Mouse (Mus musculus) c-Kit-positive CD71-positive TER-119-negative erythroid progenitor cells, embryonic 14.5 days (primary cell): ENCODE results near the gene Smcr8.
"Not testable (repeated sequence)": the region's sequence is repeated elsewhere in the genome, so short reads cannot be mapped to it uniquely, and the experiment has no call there.

ENCODE experiments used
- DNase-seq: peaks from one replicate; pipeline ENCODE4 v3.0.0-alpha.2; 2013; ENCODE audit warnings: low read depth

The Smcr8 gene

GRCm38 (mm10) chr11:60784179-60784922, 7.0 kb downstream of the Smcr8 start:
- DNase-seq = no peak

GRCm38 (mm10) chr11:60787595-60787994, 10.3 kb downstream of the Smcr8 start:
- DNase-seq = no peak

- no peak for DNase-seq
Measured at GRCm38 (mm10) chr11:60790472-60790871, 13.1 kb downstream of the Smcr8 start.

GRCm38 (mm10) chr11:60796342-60796741, 19.0 kb downstream of the Smcr8 start:
- DNase-seq = no peak

GRCm38 (mm10) chr11:60799977-60800376, 22.7 kb downstream of the Smcr8 start:
- DNase-seq = no peak

GRCm38 (mm10) chr11:60800892-60801291, 23.6 kb downstream of the Smcr8 start:
- DNase-seq = no peak

- no peak for DNase-seq
Measured at GRCm38 (mm10) chr11:60808286-60809070, 31.2 kb downstream of the Smcr8 start.

GRCm38 (mm10) chr11:60809546-60809945, 32.2 kb downstream of the Smcr8 start:
- DNase-seq = no peak

- DNase-seq = no peak
Measured at GRCm38 (mm10) chr11:60810046-60810965, 33.0 kb downstream of the Smcr8 start.

GRCm38 (mm10) chr11:60811054-60811460, 33.7 kb downstream of the Smcr8 start:
- DNase-seq = peak; percentile 79

GRCm38 (mm10) chr11:60811618-60812017, 34.3 kb downstream of the Smcr8 start, which contains the start of gene Shmt1:
Shmt1 (minus strand) TSS chr11:60811718.
- not testable (repeated sequence) for DNase-seq

- DNase-seq = no peak
Measured at GRCm38 (mm10) chr11:60816398-60816797, 39.1 kb downstream of the Smcr8 start.

- no peak for DNase-seq
Measured at GRCm38 (mm10) chr11:60823771-60824170, 46.4 kb downstream of the Smcr8 start.

- DNase-seq = no peak
Measured at GRCm38 (mm10) chr11:60825191-60825590, 47.9 kb downstream of the Smcr8 start.

- DNase-seq = no peak
Measured at GRCm38 (mm10) chr11:60826700-60827099, 49.4 kb downstream of the Smcr8 start.

- DNase-seq = no peak
Measured at GRCm38 (mm10) chr11:60827241-60827945, 50.1 kb downstream of the Smcr8 start.

GRCm38 (mm10) chr11:60828903-60829302, 51.6 kb downstream of the Smcr8 start:
- DNase-seq = no peak

- peak; percentile 96 for DNase-seq
Measured at GRCm38 (mm10) chr11:60830433-60831052, 53.2 kb downstream of the Smcr8 start, which contains the start of gene Dhrs7b. Dhrs7b (plus strand) TSS chr11:60830631.

GRCm38 (mm10) chr11:60836897-60837296, 59.6 kb downstream of the Smcr8 start:
- no peak for DNase-seq
